Mouse (Mus musculus) forebrain, embryonic 13.5 days (tissue): ENCODE data around the gene Grid2. TPM values are rescaled to one million over a fixed set of nuclear protein-coding genes. Genes with fewer than 3 reads are reported as not detected.

Experiments
- ATAC-seq: fragments of 200-750 bp; cut with Nextera tagmentation; 2 replicates; pipeline ENCODE4 v1.8.0; 2017
- H3K27ac ChIP-seq: fragments of 300-500 bp; sonication (generic); 2 replicates; pipeline ENCODE4 v1.5.1; 2015; ENCODE audit warnings: inconsistent platforms, mild to moderate bottlenecking, moderate library complexity
- H3K27me3 ChIP-seq: fragments of 300-500 bp; sonication (generic); 2 replicates; pipeline ENCODE4 v1.6.1; 2015; ENCODE audit warnings: mild to moderate bottlenecking, inconsistent platforms
- H3K36me3 ChIP-seq: fragments of 300-500 bp; sonication (generic); 2 replicates; pipeline ENCODE4 v1.6.1; 2015; ENCODE audit warnings: mild to moderate bottlenecking, inconsistent platforms; ENCODE audit not compliant: poor library complexity, severe bottlenecking
- H3K4me1 ChIP-seq: fragments of 300-500 bp; sonication (generic); 2 replicates; pipeline ENCODE4 v1.6.1; 2015; ENCODE audit warnings: inconsistent platforms
- H3K4me2 ChIP-seq: fragments of 300-500 bp; sonication (generic); 2 replicates; pipeline ENCODE4 v1.6.1; 2015; ENCODE audit warnings: inconsistent platforms, mild to moderate bottlenecking, moderate library complexity
- H3K4me3 ChIP-seq: fragments of 300-500 bp; sonication (generic); 2 replicates; pipeline ENCODE4 v1.5.1; 2015; ENCODE audit warnings: mild to moderate bottlenecking, inconsistent platforms
- H3K9ac ChIP-seq: fragments of 300-500 bp; sonication (generic); 2 replicates; pipeline ENCODE4 v1.6.1; 2015; ENCODE audit warnings: mild to moderate bottlenecking, inconsistent platforms
- H3K9me3 ChIP-seq: fragments of 300-500 bp; sonication (generic); replicated peaks from 2 replicates; pipeline ENCODE4 v1.6.1; 2016; ENCODE audit warnings: inconsistent platforms
- WGBS: fragments of 180-500 bp; shearing (Covaris S2); methylation state at CpG from one replicate; pipeline ENCODE4 v1.1.7; 2015; 5-methylcytosine and 5-hydroxymethylcytosine counted together
- polyA plus RNA-seq: library from polyadenylated mRNA; unstranded; fragments of >200 nt; fragmentation: Nextera tagmentation; extraction: Ambion mirVana; gene quantifications from 2 replicates; pipeline ENCODE4 v1.2.1, GENCODE M21; 2015

The Grid2 gene
- polyA plus RNA-seq, 1 experiment from 2014 or later = 1.7 TPM

DNA sequence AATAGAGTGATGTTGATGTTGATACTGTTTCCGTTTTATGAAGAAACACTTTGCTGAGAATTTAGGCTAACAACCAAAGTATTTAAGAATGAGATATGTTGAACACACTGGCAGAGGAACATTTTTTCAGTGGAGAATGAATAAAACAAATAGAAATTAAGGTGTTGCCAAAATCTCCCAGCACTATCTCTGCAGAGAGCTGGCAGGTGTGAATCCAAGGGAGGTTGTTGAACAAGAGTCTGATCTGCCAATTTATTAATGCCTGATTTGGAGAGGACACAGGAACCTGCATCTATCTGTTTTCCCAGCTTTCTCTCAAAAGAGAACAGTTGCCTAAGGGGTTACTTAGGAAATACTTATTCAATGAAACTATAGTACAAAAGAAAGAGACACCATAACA lies 822.2 kb downstream of the Grid2 start:
- WGBS = 88% methylated on average over 1 of the region's 1 CpGs
- H3K4me2 ChIP-seq = no peak overlapping the region
- no peak overlapping the region for H3K4me3 ChIP-seq
- no peaks in the 10 kb centered on the region for H3K27me3 ChIP-seq
- no peaks in the 10 kb centered on the region for H3K9me3 ChIP-seq
- no peak overlapping the region for H3K27ac ChIP-seq
- H3K4me1 ChIP-seq = no peaks in the 10 kb centered on the region
- ATAC-seq = no peak
- H3K9ac ChIP-seq = no peak overlapping the region
- H3K36me3 ChIP-seq = no peaks in the 10 kb centered on the region

GRCm38 (mm10) chr6:64098662-64099061 lies 843.0 kb downstream of the Grid2 start:
- Histone ChIP-seq H3K4me2 (no peak overlapping the region), H3K9ac (no peak overlapping the region), H3K4me3 (no peak overlapping the region), H3K27ac (no peak overlapping the region), H3K9me3 (no peaks in the 10 kb centered on the region), H3K27me3 (no peaks in the 10 kb centered on the region), H3K4me1 (no peaks in the 10 kb centered on the region), H3K36me3 (no peaks in the 10 kb centered on the region)
- peak; percentile 45; the same call in 1 of the 2 replicates for ATAC-seq
- WGBS = 65% methylated on average over 10 of the region's 10 CpGs

DNA sequence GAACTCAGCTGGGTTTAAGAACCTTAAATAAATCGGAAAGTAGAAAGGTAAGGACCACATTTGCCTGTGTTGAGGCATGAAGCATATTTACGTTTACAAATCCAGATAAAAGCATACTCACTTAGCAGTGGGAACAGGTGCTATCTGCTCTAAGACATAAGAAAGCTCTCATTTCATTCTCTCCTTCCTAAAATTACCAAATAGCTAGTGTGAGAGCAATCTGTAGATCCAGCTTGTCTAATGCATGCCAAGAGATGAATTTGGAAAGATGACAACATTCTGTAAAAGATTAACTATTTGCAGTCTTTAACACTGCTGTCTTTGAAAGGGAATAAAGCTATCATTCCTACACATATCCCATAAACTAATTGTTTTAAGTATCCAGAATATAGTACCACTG lies 858.9 kb downstream of the Grid2 start:
- 89% methylated on average over 2 of the region's 2 CpGs for WGBS
- Histone ChIP-seq H3K4me2 (no peak overlapping the region), H3K36me3 (no peaks in the 10 kb centered on the region), H3K4me3 (no peak overlapping the region), H3K9ac (no peak overlapping the region), H3K9me3 (no peaks in the 10 kb centered on the region), H3K27ac (no peak overlapping the region), H3K4me1 (no peaks in the 10 kb centered on the region), H3K27me3 (no peaks in the 10 kb centered on the region)
- no peak; the same call in 1 of the 2 replicates for ATAC-seq

GRCm38 (mm10) chr6:64136275-64136674 lies 880.6 kb downstream of the Grid2 start:
- Histone ChIP-seq H3K9me3 (no peaks in the 10 kb centered on the region), H3K36me3 (no peaks in the 10 kb centered on the region), H3K4me1 (no peaks in the 10 kb centered on the region), H3K27ac (no peak overlapping the region), H3K4me2 (no peak overlapping the region), H3K9ac (no peak overlapping the region), H3K27me3 (no peaks in the 10 kb centered on the region), H3K4me3 (no peak overlapping the region)
- ATAC-seq = 0 out of 2 replicates have a peak, but pooled peaks have one; percentile 10
- 57% methylated on average over 9 of the region's 9 CpGs for WGBS

- no peak for ATAC-seq
- Histone ChIP-seq H3K4me3 (no peak overlapping the region), H3K27me3 (no peaks in the 10 kb centered on the region), H3K4me1 (no peaks in the 10 kb centered on the region), H3K4me2 (no peak overlapping the region), H3K9ac (no peak overlapping the region), H3K9me3 (no peaks in the 10 kb centered on the region), H3K27ac (no peak overlapping the region), H3K36me3 (no peaks in the 10 kb centered on the region)
- 88% methylated on average over 7 of the region's 7 CpGs for WGBS
Observed at GRCm38 (mm10) chr6:64148613-64149012, 892.9 kb downstream of the Grid2 start.

- WGBS = 54% methylated on average over 1 of the region's 1 CpGs
- Histone ChIP-seq H3K9me3 (no peaks in the 10 kb centered on the region), H3K36me3 (no peaks in the 10 kb centered on the region), H3K4me1 (no peaks in the 10 kb centered on the region), H3K27me3 (no peaks in the 10 kb centered on the region), H3K4me2 (no peak overlapping the region), H3K4me3 (no peak overlapping the region), H3K9ac (no peak overlapping the region), H3K27ac (no peak overlapping the region)
- ATAC-seq = peak; percentile 87
Observed at GRCm38 (mm10) chr6:64174995-64175612, 919.4 kb downstream of the Grid2 start.

- Histone ChIP-seq H3K9ac (no peak overlapping the region), H3K9me3 (no peaks in the 10 kb centered on the region), H3K4me2 (no peak overlapping the region), H3K36me3 (no peaks in the 10 kb centered on the region), H3K27me3 (no peaks in the 10 kb centered on the region), H3K4me3 (no peak overlapping the region), H3K4me1 (no peaks in the 10 kb centered on the region), H3K27ac (no peak overlapping the region)
- ATAC-seq = no peak
- WGBS = 88% methylated on average over 1 of the region's 1 CpGs
Observed at GRCm38 (mm10) chr6:64193646-64194045, 938.0 kb downstream of the Grid2 start.

GRCm38 (mm10) chr6:64202396-64203122 lies 946.9 kb downstream of the Grid2 start:
- no peak overlapping the region for H3K27ac ChIP-seq
- WGBS = 10% methylated on average over 8 of the region's 8 CpGs

GRCm38 (mm10) chr6:64236351-64236750 lies 980.7 kb downstream of the Grid2 start:
- 69% methylated on average over 3 of the region's 3 CpGs for WGBS
- no peaks in the 10 kb centered on the region for H3K36me3 ChIP-seq
- ATAC-seq = no peak

More at GRCm38 (mm10) chr6:64202396-64203122, 946.9 kb downstream of the Grid2 start:
- Histone ChIP-seq H3K4me3 (no peak overlapping the region), H3K9ac (no peak overlapping the region), H3K9me3 (no peaks in the 10 kb centered on the region), H3K4me2 (no peak overlapping the region), H3K27me3 (no peaks in the 10 kb centered on the region), H3K4me1 (peaks cover 13% of the 10 kb centered on the region), H3K36me3 (no peaks in the 10 kb centered on the region)
- ATAC-seq = peak; percentile 50; the same call in 1 of the 2 replicates

DNA sequence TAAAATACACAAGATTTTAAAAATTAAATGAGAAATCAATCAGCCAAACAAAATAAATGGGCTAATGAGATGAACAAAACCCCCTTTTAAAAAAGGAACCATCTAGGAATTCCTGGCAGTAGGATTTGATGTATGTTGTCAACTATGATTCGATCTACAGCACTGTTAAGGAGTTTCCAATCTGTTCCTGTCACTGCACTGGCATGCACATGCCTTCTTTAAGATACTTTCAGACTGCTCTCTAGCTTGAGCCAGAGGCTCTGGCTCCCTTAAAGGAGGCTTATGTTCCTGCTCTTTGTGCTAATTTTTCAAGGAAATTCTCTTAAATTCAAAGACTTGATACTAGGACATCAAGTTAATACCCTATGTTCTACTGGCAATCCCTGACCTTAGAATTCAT lies 984.9 kb downstream of the Grid2 start:
- H3K36me3 ChIP-seq = no peaks in the 10 kb centered on the region
- H3K4me2 ChIP-seq = no peak overlapping the region
- H3K4me1 ChIP-seq = no peaks in the 10 kb centered on the region
- H3K27ac ChIP-seq = no peak overlapping the region
- no peaks in the 10 kb centered on the region for H3K9me3 ChIP-seq
- no peak for ATAC-seq
- H3K4me3 ChIP-seq = no peak overlapping the region
- H3K27me3 ChIP-seq = no peaks in the 10 kb centered on the region
- 72% methylated on average over 1 of the region's 1 CpGs for WGBS
- H3K9ac ChIP-seq = no peak overlapping the region

More at GRCm38 (mm10) chr6:64236351-64236750, 980.7 kb downstream of the Grid2 start:
- no peaks in the 10 kb centered on the region for H3K9me3 ChIP-seq
- no peak overlapping the region for H3K9ac ChIP-seq
- no peaks in the 10 kb centered on the region for H3K4me1 ChIP-seq
- H3K4me3 ChIP-seq = no peak overlapping the region
- H3K27ac ChIP-seq = no peak overlapping the region
- no peaks in the 10 kb centered on the region for H3K27me3 ChIP-seq
- H3K4me2 ChIP-seq = no peak overlapping the region

GRCm38 (mm10) chr6:64245951-64246350 lies 990.3 kb downstream of the Grid2 start:
- Histone ChIP-seq H3K4me3 (no peak overlapping the region), H3K9me3 (no peaks in the 10 kb centered on the region), H3K4me1 (no peaks in the 10 kb centered on the region), H3K9ac (no peak overlapping the region), H3K4me2 (no peak overlapping the region), H3K36me3 (no peaks in the 10 kb centered on the region), H3K27ac (no peak overlapping the region), H3K27me3 (no peaks in the 10 kb centered on the region)
- 96% methylated on average over 1 of the region's 1 CpGs for WGBS
- no peak for ATAC-seq

DNA sequence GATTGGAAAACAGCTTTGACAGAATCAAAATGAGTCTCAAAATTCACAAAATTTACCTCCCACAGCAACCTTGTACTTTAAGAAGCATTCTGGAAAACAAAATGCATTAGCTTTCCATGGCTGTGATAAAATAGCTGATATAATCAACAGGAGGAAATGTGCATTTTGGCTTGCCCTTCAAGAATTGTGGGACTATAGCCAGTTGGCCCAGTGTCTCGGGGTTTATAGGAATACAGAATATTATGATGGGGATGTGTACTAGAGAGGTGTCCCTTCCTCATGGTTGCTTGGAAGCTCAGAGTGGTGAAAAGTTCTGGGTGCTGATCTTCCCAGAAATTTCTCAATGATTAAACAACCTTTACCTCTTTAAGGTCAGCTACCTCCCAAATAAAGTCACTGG lies 995.4 kb downstream of the Grid2 start:
- no peaks in the 10 kb centered on the region for H3K36me3 ChIP-seq
- no peak overlapping the region for H3K4me2 ChIP-seq
- H3K9ac ChIP-seq = no peak overlapping the region
- no peak overlapping the region for H3K27ac ChIP-seq
- no peak for ATAC-seq
- WGBS = 83% methylated on average over 1 of the region's 1 CpGs
- H3K4me3 ChIP-seq = no peak overlapping the region
- H3K9me3 ChIP-seq = no peaks in the 10 kb centered on the region
- H3K27me3 ChIP-seq = no peaks in the 10 kb centered on the region
- H3K4me1 ChIP-seq = no peaks in the 10 kb centered on the region
